Mouse (Mus musculus): Measurements from ENCODE around the gene Gm20388. TPM values are rescaled to one million over a fixed set of nuclear protein-coding genes. Genes with fewer than 3 reads are reported as not detected.

The Gm20388 gene
- polyA plus RNA-seq, 1 experiment = 10.6 TPM

DNA sequence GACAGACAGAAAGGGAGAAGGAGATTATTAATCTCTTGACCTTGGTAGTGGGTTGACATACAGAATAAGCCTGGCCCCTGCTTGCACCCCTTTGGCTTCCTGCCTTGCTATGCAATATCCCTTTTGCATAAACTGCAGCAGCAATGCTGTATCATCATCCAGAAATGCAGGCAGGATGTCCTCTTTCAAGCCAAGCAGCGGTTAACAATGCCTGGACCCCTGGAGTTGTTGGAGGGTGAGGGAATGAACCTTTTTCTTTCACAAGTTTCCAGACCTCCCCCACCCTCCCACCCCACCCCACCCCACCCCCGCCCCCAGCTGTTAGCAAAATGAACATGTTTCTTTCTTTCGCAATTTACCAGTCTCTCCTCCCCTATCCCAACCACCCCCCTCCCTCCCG is 3758.0 kb downstream of the Gm20388 start:
- no peak overlapping the region for H3K4me3 ChIP-seq (replicated peaks; ENCODE audit: control insufficient read depth, low read depth, low read length)
- TF ChIP-seq CTCF (IDR thresholded peaks at IDR 0.05; ENCODE audit: control insufficient read depth, insufficient read depth, low read length) (no peak), POLR2A (IDR thresholded peaks at IDR 0.05; ENCODE audit: borderline replicate concordance, control insufficient read depth, low read depth, low read length) (no peak)
- H3K4me1 ChIP-seq (ENCODE audit: control insufficient read depth, insufficient read depth, low read length) = peaks cover 5% of the 10 kb centered on the region
- 16% methylated on average over 4 of the region's 4 CpGs for WGBS
- peak overlapping the region; percentile 85 for H3K27ac ChIP-seq (ENCODE audit: control insufficient read depth, insufficient read depth, low read depth, low read length, poor library complexity)

DNA sequence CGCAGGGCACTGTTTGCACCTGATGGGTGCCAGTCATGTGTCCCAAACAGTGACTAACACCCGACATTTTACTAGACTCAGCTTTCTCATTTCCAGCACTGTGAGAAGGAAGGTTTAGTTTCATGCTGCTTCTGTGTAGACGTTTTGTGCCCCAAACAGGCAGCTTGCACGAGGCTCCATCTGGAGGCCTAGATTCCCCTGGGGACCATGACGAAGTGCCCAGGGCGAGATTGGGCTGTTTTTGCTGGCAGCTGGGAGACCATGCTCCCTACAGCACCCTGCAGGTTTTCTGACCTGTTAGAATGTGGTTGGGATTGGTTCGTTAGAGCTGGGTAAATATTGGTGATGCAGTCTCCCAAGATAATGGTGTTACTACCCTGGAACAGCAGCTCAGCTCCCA is 3760.1 kb downstream of the Gm20388 start:
- TF ChIP-seq CTCF (IDR thresholded peaks at IDR 0.05; ENCODE audit: control insufficient read depth, insufficient read depth, low read length) = no peak
- TF ChIP-seq POLR2A (IDR thresholded peaks at IDR 0.05; ENCODE audit: borderline replicate concordance, control insufficient read depth, low read depth, low read length) = no peak
- 65% methylated on average over 7 of the region's 7 CpGs for WGBS
- Histone ChIP-seq H3K27ac (ENCODE audit: control insufficient read depth, insufficient read depth, low read depth, low read length, poor library complexity) (no peak overlapping the region), H3K4me1 (ENCODE audit: control insufficient read depth, insufficient read depth, low read length) (peaks cover 5% of the 10 kb centered on the region), H3K4me3 (replicated peaks; ENCODE audit: control insufficient read depth, low read depth, low read length) (no peak overlapping the region)

DNA sequence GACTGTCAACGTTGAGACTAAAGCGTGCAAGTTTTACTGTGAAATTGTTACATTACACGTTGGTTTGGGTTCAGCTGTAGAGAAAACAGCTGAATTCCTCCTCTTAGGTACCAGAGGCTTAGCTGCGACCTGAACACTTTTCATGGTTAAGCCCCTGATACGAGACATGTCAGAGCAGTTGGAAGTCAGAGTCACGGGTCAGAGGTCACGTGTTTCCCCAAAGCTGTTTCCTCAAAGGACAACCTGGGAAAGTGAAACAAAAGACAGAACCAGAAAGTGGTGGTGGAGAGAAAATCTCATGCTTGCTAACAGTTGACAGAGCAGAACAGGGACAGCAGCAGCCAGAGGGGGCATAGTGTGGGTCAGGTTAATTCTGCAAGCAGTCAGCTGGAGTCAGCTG is 3760.8 kb downstream of the Gm20388 start:
- WGBS = 54% methylated on average over 7 of the region's 7 CpGs
- peak overlapping the region; percentile 15; the same call in 1 of the 2 replicates for H3K27ac ChIP-seq (ENCODE audit: control insufficient read depth, insufficient read depth, low read depth, low read length, poor library complexity)
- TF ChIP-seq POLR2A (IDR thresholded peaks at IDR 0.05; ENCODE audit: borderline replicate concordance, control insufficient read depth, low read depth, low read length) = no peak
- no peak for TF ChIP-seq CTCF (IDR thresholded peaks at IDR 0.05; ENCODE audit: control insufficient read depth, insufficient read depth, low read length)
- H3K4me1 ChIP-seq (ENCODE audit: control insufficient read depth, insufficient read depth, low read length) = peaks cover 5% of the 10 kb centered on the region
- H3K4me3 ChIP-seq (replicated peaks; ENCODE audit: control insufficient read depth, low read depth, low read length) = no peak overlapping the region

DNA sequence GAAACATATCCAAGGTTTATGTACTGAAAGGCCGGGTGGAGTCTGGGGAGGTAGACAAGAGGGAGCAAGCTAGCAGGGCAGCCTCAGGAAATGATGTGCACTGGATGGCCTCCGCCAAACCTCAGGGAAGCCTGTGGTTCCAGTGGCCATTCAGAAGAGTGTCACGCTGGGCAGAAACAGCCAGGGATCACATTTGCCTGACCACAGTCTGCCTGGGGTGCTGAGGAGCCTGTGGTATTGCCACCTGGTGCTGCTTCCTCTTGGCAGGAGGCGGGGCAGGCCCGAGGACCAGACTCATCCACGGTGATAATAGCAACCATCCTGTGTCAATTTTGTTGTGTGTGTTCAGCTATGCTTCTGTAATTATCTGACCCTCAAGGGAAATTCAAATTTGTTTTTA is 3762.0 kb downstream of the Gm20388 start:
- Histone ChIP-seq H3K4me3 (replicated peaks; ENCODE audit: control insufficient read depth, low read depth, low read length) (no peak overlapping the region), H3K27ac (ENCODE audit: control insufficient read depth, insufficient read depth, low read depth, low read length, poor library complexity) (no peak overlapping the region; the same call in 1 of the 2 replicates), H3K4me1 (ENCODE audit: control insufficient read depth, insufficient read depth, low read length) (peaks cover 3% of the 10 kb centered on the region)
- WGBS = 7% methylated on average over 6 of the region's 6 CpGs
- TF ChIP-seq POLR2A (IDR thresholded peaks at IDR 0.05; ENCODE audit: borderline replicate concordance, control insufficient read depth, low read depth, low read length) = no peak
- TF ChIP-seq CTCF (IDR thresholded peaks at IDR 0.05; ENCODE audit: control insufficient read depth, insufficient read depth, low read length) = no peak

DNA sequence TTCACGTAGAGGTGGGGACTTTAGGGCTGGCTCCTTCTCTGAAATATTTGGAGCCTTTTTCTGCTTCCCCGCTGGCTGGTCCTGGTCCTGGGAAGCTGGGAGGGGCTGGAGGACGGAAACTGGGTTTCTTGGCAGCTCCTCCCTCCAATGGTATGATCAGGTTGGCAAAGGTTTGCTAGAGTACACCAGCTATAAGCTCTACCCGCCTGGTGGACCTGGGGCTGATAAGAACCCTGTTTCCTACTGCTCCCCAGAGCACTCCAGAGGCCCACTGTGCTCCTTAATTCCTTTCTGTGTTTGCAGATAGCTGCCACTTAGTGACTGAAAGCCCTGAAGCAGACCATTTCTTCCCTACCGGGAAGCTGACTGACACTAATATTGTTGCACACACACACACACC is 3765.0 kb downstream of the Gm20388 start:
- WGBS = 60% methylated on average over 5 of the region's 5 CpGs
- no peak for TF ChIP-seq CTCF (IDR thresholded peaks at IDR 0.05; ENCODE audit: control insufficient read depth, insufficient read depth, low read length)
- H3K4me3 ChIP-seq (replicated peaks; ENCODE audit: control insufficient read depth, low read depth, low read length) = no peak overlapping the region

DNA sequence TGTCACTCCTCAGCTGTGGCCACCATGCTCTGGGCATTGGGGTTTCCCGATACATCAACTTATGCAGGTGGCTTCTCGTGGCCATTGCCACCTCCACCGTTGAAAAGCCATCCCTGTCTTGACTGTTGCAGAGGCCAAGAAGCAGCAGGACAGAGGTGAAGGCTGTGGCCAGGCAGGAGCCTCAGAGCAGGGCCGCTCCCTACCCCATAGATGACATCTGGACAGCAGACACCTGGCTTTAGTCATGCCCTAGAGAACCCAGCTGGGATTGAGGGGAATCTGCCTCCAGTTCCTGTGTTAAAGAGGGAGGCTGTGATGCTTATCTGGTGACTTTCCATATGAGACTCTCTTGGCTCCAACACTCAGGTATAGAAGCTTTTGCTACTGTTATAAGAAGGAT is 3767.7 kb downstream of the Gm20388 start:
- 71% methylated on average over 4 of the region's 4 CpGs for WGBS
- TF ChIP-seq CTCF (IDR thresholded peaks at IDR 0.05; ENCODE audit: control insufficient read depth, insufficient read depth, low read length) = no peak
- TF ChIP-seq POLR2A (IDR thresholded peaks at IDR 0.05; ENCODE audit: borderline replicate concordance, control insufficient read depth, low read depth, low read length) = no peak
- Histone ChIP-seq H3K4me3 (replicated peaks; ENCODE audit: control insufficient read depth, low read depth, low read length) (no peak overlapping the region), H3K27ac (ENCODE audit: control insufficient read depth, insufficient read depth, low read depth, low read length, poor library complexity) (no peak overlapping the region), H3K4me1 (ENCODE audit: control insufficient read depth, insufficient read depth, low read length) (no peaks in the 10 kb centered on the region)

More for the DNA sequence above, 3765.0 kb downstream of the Gm20388 start:
- Histone ChIP-seq H3K4me1 (ENCODE audit: control insufficient read depth, insufficient read depth, low read length) (peaks cover 2% of the 10 kb centered on the region; the same call in 1 of the 2 replicates), H3K27ac (ENCODE audit: control insufficient read depth, insufficient read depth, low read depth, low read length, poor library complexity) (no peak overlapping the region)

DNA sequence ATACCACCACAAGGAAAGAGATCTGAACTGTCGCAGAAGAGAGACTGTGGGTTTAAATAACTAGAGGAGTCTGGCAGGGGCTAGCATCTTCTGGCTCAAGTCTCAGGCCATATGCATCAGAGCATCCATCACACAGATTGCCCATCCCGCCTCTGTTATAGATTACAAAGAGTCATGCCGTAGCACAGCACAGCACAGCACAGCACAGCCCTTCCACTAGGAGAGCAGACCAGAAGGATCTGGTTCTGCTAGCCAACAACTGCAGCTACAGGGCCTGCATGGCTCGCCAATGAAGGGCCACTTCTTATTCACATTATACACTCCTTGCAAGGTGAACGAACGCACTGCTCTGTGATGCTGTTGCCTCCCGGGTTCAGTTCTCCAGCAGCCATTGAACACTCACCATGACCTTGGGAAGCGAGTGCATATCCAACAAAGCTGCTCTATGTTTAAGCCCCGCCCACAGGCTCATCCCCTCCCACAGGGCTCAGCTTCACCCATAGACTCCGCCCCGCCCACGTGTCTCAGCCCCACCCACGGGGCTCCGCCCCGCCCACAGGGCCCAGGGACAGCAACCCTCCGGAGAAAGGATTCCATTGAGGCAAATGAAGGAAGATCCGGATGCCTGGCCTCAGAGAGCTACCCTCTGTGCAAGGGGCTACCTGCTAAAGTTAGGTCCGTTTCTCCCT is 3771.6 kb downstream of the Gm20388 start:
- TF ChIP-seq CTCF (IDR thresholded peaks at IDR 0.05; ENCODE audit: control insufficient read depth, insufficient read depth, low read length) (no peak), POLR2A (IDR thresholded peaks at IDR 0.05; ENCODE audit: borderline replicate concordance, control insufficient read depth, low read depth, low read length) (no peak)
- Histone ChIP-seq H3K27ac (ENCODE audit: control insufficient read depth, insufficient read depth, low read depth, low read length, poor library complexity) (no peak overlapping the region), H3K4me3 (replicated peaks; ENCODE audit: control insufficient read depth, low read depth, low read length) (no peak overlapping the region), H3K4me1 (ENCODE audit: control insufficient read depth, insufficient read depth, low read length) (no peaks in the 10 kb centered on the region)
- 44% methylated on average over 18 of the region's 18 CpGs for WGBS

DNA sequence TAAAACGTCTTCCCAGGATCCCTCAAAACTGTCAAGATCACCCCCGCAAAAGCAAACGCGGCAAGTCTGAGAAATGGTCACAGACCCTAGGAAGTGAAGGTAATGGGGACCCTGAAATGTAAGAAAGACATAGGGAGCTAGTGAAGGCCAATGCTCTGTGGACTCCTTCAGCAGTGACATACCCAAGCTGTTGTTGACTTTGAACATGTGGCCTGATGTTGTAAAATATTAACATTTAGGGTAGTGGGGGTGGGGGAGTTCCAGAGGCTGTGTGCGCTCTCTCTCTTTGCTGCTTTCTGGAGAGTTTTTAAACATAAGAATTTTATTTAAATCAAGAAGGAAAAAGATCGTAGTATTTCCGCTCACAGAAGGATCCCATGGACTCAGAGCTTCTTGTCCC is 3772.7 kb downstream of the Gm20388 start:
- TF ChIP-seq CTCF (IDR thresholded peaks at IDR 0.05; ENCODE audit: control insufficient read depth, insufficient read depth, low read length) (no peak), POLR2A (IDR thresholded peaks at IDR 0.05; ENCODE audit: borderline replicate concordance, control insufficient read depth, low read depth, low read length) (no peak)
- H3K4me1 ChIP-seq (ENCODE audit: control insufficient read depth, insufficient read depth, low read length) = no peaks in the 10 kb centered on the region
- H3K4me3 ChIP-seq (replicated peaks; ENCODE audit: control insufficient read depth, low read depth, low read length) = no peak overlapping the region
- 69% methylated on average over 7 of the region's 7 CpGs for WGBS
- H3K27ac ChIP-seq (ENCODE audit: control insufficient read depth, insufficient read depth, low read depth, low read length, poor library complexity) = no peak overlapping the region

DNA sequence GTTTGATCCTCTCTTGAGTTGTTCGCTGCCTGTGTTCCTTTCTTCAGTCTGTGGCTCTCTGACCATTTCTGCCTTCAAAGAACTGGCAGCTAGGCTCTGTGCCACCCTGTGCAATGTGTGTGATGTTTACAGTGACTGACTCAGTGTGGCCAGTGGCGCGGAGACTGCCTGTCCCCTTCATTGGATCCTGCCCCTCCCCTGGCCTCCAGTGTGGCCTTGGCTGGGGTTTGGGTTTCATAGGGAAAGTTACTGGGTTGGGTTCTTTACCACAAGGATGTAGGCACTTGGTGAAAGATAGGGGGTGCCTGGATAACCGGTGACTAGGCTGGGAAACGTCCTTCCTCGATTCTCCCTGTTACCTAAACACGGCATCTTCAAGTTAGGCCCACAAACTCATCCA is 3774.2 kb downstream of the Gm20388 start:
- no peaks in the 10 kb centered on the region for H3K4me1 ChIP-seq (ENCODE audit: control insufficient read depth, insufficient read depth, low read length)
- no peak for TF ChIP-seq POLR2A (IDR thresholded peaks at IDR 0.05; ENCODE audit: borderline replicate concordance, control insufficient read depth, low read depth, low read length)
- TF ChIP-seq CTCF (IDR thresholded peaks at IDR 0.05; ENCODE audit: control insufficient read depth, insufficient read depth, low read length) = no peak
- WGBS = 79% methylated on average over 7 of the region's 7 CpGs
- H3K27ac ChIP-seq (ENCODE audit: control insufficient read depth, insufficient read depth, low read depth, low read length, poor library complexity) = no peak overlapping the region
- no peak overlapping the region for H3K4me3 ChIP-seq (replicated peaks; ENCODE audit: control insufficient read depth, low read depth, low read length)

Data from bone marrow, adult 2 months (tissue).